Mouse (Mus musculus): ENCODE data around the gene Fyn.

- TF ChIP-seq POLR2A (IDR thresholded peaks at IDR 0.05; ENCODE audit: low read depth, low read length) = no peak
- TF ChIP-seq CTCF (IDR thresholded peaks at IDR 0.05; ENCODE audit: borderline replicate concordance, insufficient read depth, low read length) = no peak
These were observed 115.7 kb downstream of the Fyn start for GRCm38 (mm10) chr10:39484382-39484826.

Data from embryonic fibroblast, embryonic 13.5 days (primary cell).